Mouse (Mus musculus): ENCODE measurements around the gene Tmem59l.

DNA sequence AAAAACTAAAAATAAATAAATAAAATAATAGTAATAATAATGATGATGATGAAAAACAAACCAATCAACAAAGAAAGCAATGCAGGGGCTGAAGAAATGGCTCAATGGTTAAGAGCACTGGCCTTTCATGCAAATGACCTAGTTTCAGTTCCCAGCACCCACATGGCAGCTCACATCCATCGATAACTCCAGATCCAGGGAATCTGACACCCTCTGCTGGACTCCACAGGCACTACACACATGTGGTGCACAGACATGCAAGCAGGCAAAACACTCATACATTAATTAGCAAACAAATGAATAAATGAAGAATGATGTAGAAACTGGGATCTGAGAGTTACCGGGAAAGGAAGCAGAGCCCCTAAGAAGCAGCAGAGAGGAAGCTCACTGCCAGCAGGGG is 27.5 kb downstream of the Tmem59l start:
- TF ChIP-seq CTCF (IDR thresholded peaks at IDR 0.05; ENCODE audit: low read depth, low read length) (no peak; the same call in 1 of the 2 replicates), POLR2A (IDR thresholded peaks at IDR 0.05; ENCODE audit: extremely low read depth, insufficient read depth, low read length) (no peak)

All from liver, adult 2 months (tissue).